In genomic region chr8:13254019-13254418, GRCm38 (mm10) we compare ENCODE assay signal across 8 mouse cellular contexts. TPM values are rescaled to one million over a fixed set of nuclear protein-coding genes. Genes with fewer than 3 reads are reported as not detected.
DNase-seq lines count a peak whose midpoint lies in the region; ATAC-seq and TF ChIP-seq lines count a peak whose summit lies in the region.

Adprhl1 (minus strand) TSS chr8:13254162.

- peaks cover 17% of the 10 kb centered on the region; the same call in 1 of the 2 replicates for H3K27me3 ChIP-seq in E14TG2a.4 (ENCODE audit: insufficient read depth, low read length)
- H3K27me3 ChIP-seq in forebrain, embryonic 11.5 days (ENCODE audit: control insufficient read depth, insufficient read depth, low read length), result no peaks in the 10 kb centered on the region
- H3K27me3 ChIP-seq in heart, embryonic 15.5 days, result no peaks in the 10 kb centered on the region
- no peaks in the 10 kb centered on the region for H3K27me3 ChIP-seq in liver, embryonic 15.5 days
- H3K27me3 ChIP-seq in neural tube, embryonic 14.5 days (ENCODE audit: control insufficient read depth, insufficient read depth, low read length), result no peaks in the 10 kb centered on the region
- H3K27me3 ChIP-seq in testis, adult 2 months (ENCODE audit: control insufficient read depth, insufficient read depth, low read length), result no peaks in the 10 kb centered on the region

- ATAC-seq in forebrain, embryonic 11.5 days (replicated peaks; ENCODE audit: low FRiP score), result peak; percentile 44; the same call in 1 of the 2 replicates
- ATAC-seq in heart, embryonic 15.5 days (replicated peaks; ENCODE audit: insufficient number of reproducible peaks, insufficient read depth, low FRiP score, low read depth), result peak; percentile 86
- peak; percentile 51; the same call in 1 of the 2 replicates for ATAC-seq in liver, embryonic 15.5 days (ENCODE audit: insufficient read depth)
- peak; percentile 69; the same call in 1 of the 2 replicates for ATAC-seq in neural tube, embryonic 14.5 days (ENCODE audit: low read depth)

- TF ChIP-seq CTCF in E14TG2a.4 (conservative IDR thresholded peaks at IDR 0.05; ENCODE audit: low read length), result peak; percentile 67
- peak; percentile 84; the same call in 1 of the 2 replicates for TF ChIP-seq CTCF in testis, adult 2 months (IDR thresholded peaks at IDR 0.05; ENCODE audit: control insufficient read depth, insufficient read depth, insufficient replicate concordance, low read depth, low read length)

- no peaks in the 10 kb centered on the region for H3K9me3 ChIP-seq in E14TG2a.4 (ENCODE audit: low read length)
- no peaks in the 10 kb centered on the region for H3K9me3 ChIP-seq in forebrain, embryonic 11.5 days (ENCODE audit: control insufficient read depth, low read length)
- H3K9me3 ChIP-seq in heart, embryonic 15.5 days (replicated peaks), result no peaks in the 10 kb centered on the region
- H3K9me3 ChIP-seq in liver, embryonic 15.5 days (replicated peaks), result no peaks in the 10 kb centered on the region
- no peaks in the 10 kb centered on the region for H3K9me3 ChIP-seq in neural tube, embryonic 14.5 days (ENCODE audit: control insufficient read depth, low read length)

- peaks cover 10% of the 10 kb centered on the region for H3K36me3 ChIP-seq in E14TG2a.4 (ENCODE audit: insufficient read depth, low read length)
- no peaks in the 10 kb centered on the region for H3K36me3 ChIP-seq in forebrain, embryonic 11.5 days (ENCODE audit: control insufficient read depth, insufficient read depth, low read length)
- peaks cover 29% of the 10 kb centered on the region for H3K36me3 ChIP-seq in heart, embryonic 15.5 days
- H3K36me3 ChIP-seq in liver, embryonic 15.5 days (replicated peaks), result peaks cover 18% of the 10 kb centered on the region
- H3K36me3 ChIP-seq in neural tube, embryonic 14.5 days (ENCODE audit: control insufficient read depth, insufficient read depth, low read length), result peaks cover 24% of the 10 kb centered on the region
- no peaks in the 10 kb centered on the region; the same call in 1 of the 2 replicates for H3K36me3 ChIP-seq in testis, adult 2 months (ENCODE audit: control insufficient read depth, insufficient read depth, low read length)

- H3K4me3 ChIP-seq in E14TG2a.4 (replicated peaks; ENCODE audit: low read length), result no peak within 1 kb of the TSS
- no peak within 1 kb of the TSS for H3K4me3 ChIP-seq in forebrain, embryonic 11.5 days (ENCODE audit: low read depth, low read length)
- peak within 1 kb of the TSS; percentile 55 for H3K4me3 ChIP-seq in heart, embryonic 15.5 days
- H3K4me3 ChIP-seq in liver, embryonic 15.5 days (replicated peaks), result no peak within 1 kb of the TSS
- no peak within 1 kb of the TSS for H3K4me3 ChIP-seq in neural tube, embryonic 14.5 days (ENCODE audit: low read depth, low read length)
- no peak within 1 kb of the TSS for H3K4me3 ChIP-seq in testis, adult 2 months (ENCODE audit: control insufficient read depth, low read depth, low read length)

- no peak within 1 kb of the TSS for H3K9ac ChIP-seq in forebrain, embryonic 11.5 days (ENCODE audit: low read length)
- H3K9ac ChIP-seq in heart, embryonic 15.5 days, result peak within 1 kb of the TSS; percentile 60
- no peak within 1 kb of the TSS for H3K9ac ChIP-seq in liver, embryonic 15.5 days
- no peak within 1 kb of the TSS for H3K9ac ChIP-seq in neural tube, embryonic 14.5 days (replicated peaks; ENCODE audit: low read depth, low read length)

- peak; percentile 49 for DNase-seq in c-Kit-positive CD71-negative TER-119-negative erythroid progenitor cells, embryonic 14.5 days (ENCODE audit: low read depth)
- peak; percentile 78 for DNase-seq in forebrain, embryonic 11.5 days (ENCODE audit: low spot score)
- DNase-seq in kidney, postnatal 36 days, result peak; percentile 69 to 87

- 41% methylated on average over 8 of the region's 8 CpGs for WGBS in forebrain, embryonic 11.5 days
- WGBS in heart, embryonic 15.5 days, result 17% methylated on average over 8 of the region's 8 CpGs
- WGBS in liver, embryonic 15.5 days (ENCODE audit: insufficient replicate concordance), result 28% methylated on average over 8 of the region's 8 CpGs
- WGBS in neural tube, embryonic 14.5 days, result 36% methylated on average over 8 of the region's 8 CpGs

- peaks cover 24% of the 10 kb centered on the region for H3K4me1 ChIP-seq in E14TG2a.4 (replicated peaks; ENCODE audit: low read depth, low read length)
- no peaks in the 10 kb centered on the region for H3K4me1 ChIP-seq in forebrain, embryonic 11.5 days (replicated peaks; ENCODE audit: control insufficient read depth, insufficient read depth, low read length)
- H3K4me1 ChIP-seq in heart, embryonic 15.5 days (replicated peaks), result peaks cover 26% of the 10 kb centered on the region
- no peaks in the 10 kb centered on the region for H3K4me1 ChIP-seq in liver, embryonic 15.5 days (replicated peaks)
- H3K4me1 ChIP-seq in neural tube, embryonic 14.5 days (ENCODE audit: control insufficient read depth, insufficient read depth, low read length), result no peaks in the 10 kb centered on the region
- no peaks in the 10 kb centered on the region; the same call in 1 of the 2 replicates for H3K4me1 ChIP-seq in testis, adult 2 months (ENCODE audit: control insufficient read depth, insufficient read depth, low read length)

- H3K4me2 ChIP-seq in forebrain, embryonic 11.5 days (ENCODE audit: low read depth, low read length, severe bottlenecking), result no peak within 1 kb of the TSS
- peak within 1 kb of the TSS; percentile 58 for H3K4me2 ChIP-seq in heart, embryonic 15.5 days
- H3K4me2 ChIP-seq in liver, embryonic 15.5 days, result no peak within 1 kb of the TSS
- H3K4me2 ChIP-seq in neural tube, embryonic 14.5 days (ENCODE audit: low read depth, low read length), result no peak within 1 kb of the TSS

- TF ChIP-seq POLR2A in testis, adult 2 months (IDR thresholded peaks at IDR 0.05; ENCODE audit: control insufficient read depth, low read depth, low read length), result no peak

- H3K27ac ChIP-seq in forebrain, embryonic 11.5 days (ENCODE audit: low read depth, low read length), result no peak within 1 kb of the TSS
- peak within 1 kb of the TSS; percentile 95 for H3K27ac ChIP-seq in heart, embryonic 15.5 days
- no peak within 1 kb of the TSS for H3K27ac ChIP-seq in liver, embryonic 15.5 days (replicated peaks)
- H3K27ac ChIP-seq in neural tube, embryonic 14.5 days (ENCODE audit: low read depth, low read length), result no peak within 1 kb of the TSS
- H3K27ac ChIP-seq in testis, adult 2 months (ENCODE audit: control insufficient read depth, insufficient read depth, low read depth, low read length), result no peak within 1 kb of the TSS

RNA-seq across cellular contexts. Expression of gene Adprhl1, which starts in this region (rescaled TPM):
- polyA plus RNA-seq in forebrain, embryonic 11.5 days (2014; fragmentation: Nextera tagmentation; extraction: Ambion mirVana), result not detected in 2 replicates
- polyA plus RNA-seq in heart, embryonic 15.5 days (2015; fragmentation: Nextera tagmentation; extraction: Ambion mirVana), result 188 and 216 TPM in 2 replicates
- polyA plus RNA-seq in liver, embryonic 15.5 days (2015; fragmentation: Nextera tagmentation; extraction: Ambion mirVana), result 0.85 and 1.1 TPM in 2 replicates
- 0.64 and 1.0 TPM in 2 replicates for polyA plus RNA-seq in neural tube, embryonic 14.5 days (2014; fragmentation: Nextera tagmentation; extraction: Ambion mirVana)
- 0.06 TPM in 1 of 2 replicates, not detected in the other for polyA plus RNA-seq in testis, adult 2 months (2012; rRNA removed)

Comparison
In these comparisons a context has a peak if more than half of its experiments do, and no peak if none do; other contexts are left out.
1. RNA of gene Adprhl1 (polyA plus RNA-seq): 188 to 216 TPM in heart, embryonic 15.5 days; 0.85 to 1.1 TPM in liver, embryonic 15.5 days, 0.64 to 1.0 TPM in neural tube, embryonic 14.5 days, not detected in forebrain, embryonic 11.5 days and 0.06 TPM in testis, adult 2 months; every median in the first group is over 10 times any median in the second.
2. Peak in DNase-seq and ATAC-seq in forebrain, embryonic 11.5 days; RNA of the gene not detected or under 1 TPM.
3. Peak in every context shown above with its lines, with median percentiles within 50 percentile points of each other: DNase-seq and ATAC-seq.